Mouse (Mus musculus) E14TG2a.4 (cell line): ENCODE data around the gene Tle6.

Experiments
- H3K27me3 ChIP-seq: 2 replicates; pipeline ENCODE4 v1.6.1; 2014; ENCODE audit warnings: low read length, control low read depth; ENCODE audit not compliant: insufficient read depth
- H3K36me3 ChIP-seq: 2 replicates; pipeline ENCODE4 v1.6.1; 2014; ENCODE audit warnings: low read length, control low read depth; ENCODE audit not compliant: insufficient read depth
- H3K4me1 ChIP-seq: replicated peaks from 2 replicates; pipeline ENCODE4 v1.6.1; 2014; ENCODE audit warnings: low read depth, low read length, control low read depth
- H3K4me3 ChIP-seq: replicated peaks from 2 replicates; pipeline ENCODE4 v1.5.1; 2014; ENCODE audit warnings: mild to moderate bottlenecking, low read length
- H3K9me3 ChIP-seq: 2 replicates; pipeline ENCODE4 v1.6.1; 2014; ENCODE audit warnings: low read length, control low read depth
- CTCF ChIP-seq: conservative IDR thresholded peaks from 2 replicates; pipeline ENCODE4 v1.5.1; 2014; ENCODE audit warnings: low read length
- NANOG ChIP-seq: IDR thresholded peaks from 2 replicates; pipeline ENCODE4 v1.6.1; 2014; ENCODE audit warnings: borderline replicate concordance, low read length, mixed read lengths
- POU5F1 ChIP-seq: IDR thresholded peaks from 2 replicates; pipeline ENCODE4 v1.6.1; 2014; ENCODE audit warnings: low read length, borderline replicate concordance

Gene Tle6

DNA sequence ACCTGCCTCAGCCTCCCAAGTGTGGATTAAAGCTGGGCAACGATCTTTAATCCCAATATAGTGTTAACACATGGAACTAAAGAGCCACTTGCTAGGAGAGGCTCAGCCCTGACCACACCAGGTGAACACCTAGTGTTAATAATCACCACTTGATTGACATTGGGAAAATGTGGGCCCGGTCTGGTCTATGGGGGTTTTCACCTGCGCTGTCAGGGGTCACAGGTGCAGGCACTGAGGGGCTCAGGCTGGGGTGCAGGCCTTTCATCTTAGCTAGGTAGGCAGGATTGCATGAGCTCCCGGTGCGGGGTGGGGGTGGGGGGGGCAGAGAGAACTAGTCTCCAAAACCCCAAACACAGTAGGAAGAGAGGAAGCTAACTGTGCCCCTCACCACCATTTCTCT lies 1.2 kb downstream of the Tle6 start:
- Histone ChIP-seq H3K9me3 (no peaks in the 10 kb centered on the region), H3K36me3 (no peaks in the 10 kb centered on the region), H3K27me3 (peaks cover 28% of the 10 kb centered on the region), H3K4me1 (peaks cover 82% of the 10 kb centered on the region), H3K4me3 (0 out of 2 replicates have a peak overlapping the region, but pooled peaks have one; percentile 51)
- no peak for TF ChIP-seq CTCF
- no peak for TF ChIP-seq NANOG
- no peak for TF ChIP-seq POU5F1

DNA sequence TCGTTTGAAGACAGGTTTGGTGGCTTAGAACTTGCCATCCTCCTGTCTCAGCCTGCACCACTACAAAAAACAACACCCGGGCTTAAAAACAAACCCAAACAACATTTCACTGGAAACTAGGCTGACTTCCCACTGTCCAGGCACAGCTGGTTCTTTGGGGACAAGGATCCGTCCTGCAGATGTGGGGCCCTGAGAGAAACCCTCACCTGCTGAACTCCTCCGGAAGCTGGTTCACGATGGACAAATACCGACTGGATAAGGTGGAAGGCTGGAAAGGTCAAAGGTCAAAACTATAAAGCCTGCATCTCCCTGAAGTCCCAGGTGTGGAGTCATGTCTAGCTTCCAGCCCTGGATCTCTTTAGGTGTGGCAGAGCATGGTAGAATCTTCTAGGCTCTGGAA lies 2.0 kb downstream of the Tle6 start:
- TF ChIP-seq CTCF (no peak), POU5F1 (no peak), NANOG (no peak)
- no peak overlapping the region for H3K4me3 ChIP-seq

DNA sequence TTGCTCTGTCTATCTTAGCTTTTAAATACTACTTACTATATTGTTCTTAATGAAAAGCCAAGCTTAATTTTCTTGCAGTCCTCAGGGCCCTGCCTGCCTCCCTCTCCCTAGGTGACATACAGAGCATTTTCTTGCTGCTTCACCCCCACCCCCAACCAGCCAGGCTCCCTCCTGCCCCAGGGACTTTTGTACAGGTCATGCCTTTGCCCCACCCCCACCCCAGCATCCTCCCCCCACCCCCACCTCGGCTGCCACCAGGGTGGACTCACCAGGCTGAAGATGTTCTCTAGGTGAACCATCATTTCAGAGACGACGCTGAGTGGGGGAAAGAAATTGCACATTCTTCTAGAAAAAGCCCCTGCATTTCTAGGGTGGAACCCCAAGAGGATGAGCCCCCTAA lies 2.5 kb downstream of the Tle6 start:
- TF ChIP-seq CTCF (no peak), POU5F1 (no peak), NANOG (no peak)
- Histone ChIP-seq H3K4me1 (peaks cover 87% of the 10 kb centered on the region), H3K9me3 (no peaks in the 10 kb centered on the region)

More for the DNA sequence above, 2.0 kb downstream of the Tle6 start:
- Histone ChIP-seq H3K27me3 (peaks cover 35% of the 10 kb centered on the region), H3K9me3 (no peaks in the 10 kb centered on the region), H3K4me1 (peaks cover 82% of the 10 kb centered on the region), H3K36me3 (no peaks in the 10 kb centered on the region)

GRCm38 (mm10) chr10:81597137-81597950 lies 3.5 kb downstream of the Tle6 start:
- H3K4me3 ChIP-seq: no peak overlapping the region
- no peaks in the 10 kb centered on the region for H3K9me3 ChIP-seq
- H3K27me3 ChIP-seq: peaks cover 41% of the 10 kb centered on the region
- TF ChIP-seq NANOG: no peak
- no peaks in the 10 kb centered on the region for H3K36me3 ChIP-seq
- peaks cover 90% of the 10 kb centered on the region for H3K4me1 ChIP-seq

More for the DNA sequence above, 2.5 kb downstream of the Tle6 start:
- no peaks in the 10 kb centered on the region for H3K36me3 ChIP-seq
- H3K27me3 ChIP-seq: peaks cover 37% of the 10 kb centered on the region
- no peak overlapping the region for H3K4me3 ChIP-seq

DNA sequence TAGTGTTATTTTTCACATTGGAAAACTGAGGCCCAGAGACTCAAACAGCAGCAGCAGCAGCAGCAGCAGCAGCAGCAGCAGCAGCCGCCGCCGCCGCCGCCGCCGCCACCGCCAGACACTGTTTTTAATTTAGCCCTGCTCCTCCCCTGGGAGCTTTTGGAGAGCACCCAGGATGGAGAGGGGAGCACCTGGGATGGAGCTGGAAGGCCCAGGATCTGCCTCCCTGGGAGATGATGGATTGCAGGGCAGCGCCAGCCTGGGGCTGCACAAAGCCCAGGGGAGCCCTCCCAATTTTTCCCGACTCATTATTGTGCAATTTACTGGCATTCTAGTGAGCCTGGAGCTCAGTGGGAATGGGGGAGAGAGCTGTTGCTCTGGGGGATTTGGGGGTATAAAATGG lies 4.3 kb downstream of the Tle6 start:
- H3K27me3 ChIP-seq: peaks cover 43% of the 10 kb centered on the region
- H3K9me3 ChIP-seq: no peaks in the 10 kb centered on the region
- H3K36me3 ChIP-seq: no peaks in the 10 kb centered on the region
- peak overlapping the region; percentile 35; the same call in 1 of the 2 replicates for H3K4me3 ChIP-seq
- no peak for TF ChIP-seq NANOG
- TF ChIP-seq CTCF: no peak
- TF ChIP-seq POU5F1: no peak
- peaks cover 92% of the 10 kb centered on the region for H3K4me1 ChIP-seq

- Histone ChIP-seq H3K36me3 (no peaks in the 10 kb centered on the region), H3K4me3 (peak overlapping the region; percentile 20; the same call in 1 of the 2 replicates), H3K27me3 (peaks cover 49% of the 10 kb centered on the region), H3K9me3 (no peaks in the 10 kb centered on the region), H3K4me1 (peaks cover 95% of the 10 kb centered on the region)
- TF ChIP-seq NANOG: no peak
Measured at GRCm38 (mm10) chr10:81595599-81595998, 5.3 kb downstream of the Tle6 start.

- H3K27me3 ChIP-seq: peaks cover 62% of the 10 kb centered on the region
- peak overlapping the region; percentile 52 for H3K4me3 ChIP-seq
- no peak for TF ChIP-seq NANOG
- TF ChIP-seq CTCF: no peak
- TF ChIP-seq POU5F1: no peak
Measured at GRCm38 (mm10) chr10:81593935-81594334, 6.9 kb downstream of the Tle6 start.

GRCm38 (mm10) chr10:81593223-81593622 lies 7.7 kb downstream of the Tle6 start:
- Histone ChIP-seq H3K9me3 (no peaks in the 10 kb centered on the region), H3K4me3 (peak overlapping the region; percentile 52; the same call in 1 of the 2 replicates), H3K4me1 (peaks cover 86% of the 10 kb centered on the region)

More at GRCm38 (mm10) chr10:81593935-81594334, 6.9 kb downstream of the Tle6 start:
- Histone ChIP-seq H3K36me3 (no peaks in the 10 kb centered on the region), H3K9me3 (no peaks in the 10 kb centered on the region), H3K4me1 (peaks cover 86% of the 10 kb centered on the region)

More at GRCm38 (mm10) chr10:81593223-81593622, 7.7 kb downstream of the Tle6 start:
- H3K36me3 ChIP-seq: no peaks in the 10 kb centered on the region
- peaks cover 69% of the 10 kb centered on the region for H3K27me3 ChIP-seq
- TF ChIP-seq POU5F1 (no peak), NANOG (no peak), CTCF (no peak)
